Mouse (Mus musculus) testis, adult 2 months (tissue): ENCODE measurements around the gene Itpkb.

Source experiments
- CTCF ChIP-seq: fragments of 200-500 bp; IDR thresholded peaks from 2 replicates; pipeline ENCODE4 v1.5.1; 2012; ENCODE audit warnings: low read depth, mild to moderate bottlenecking, inconsistent platforms, low read length, moderate library complexity; ENCODE audit not compliant: control insufficient read depth, insufficient read depth, insufficient replicate concordance
- POLR2A ChIP-seq: fragments of 200-500 bp; IDR thresholded peaks from 2 replicates; pipeline ENCODE4 v1.6.1; 2012; ENCODE audit warnings: low read depth, mild to moderate bottlenecking, inconsistent platforms, low read length, moderate library complexity; ENCODE audit not compliant: control insufficient read depth

DNA sequence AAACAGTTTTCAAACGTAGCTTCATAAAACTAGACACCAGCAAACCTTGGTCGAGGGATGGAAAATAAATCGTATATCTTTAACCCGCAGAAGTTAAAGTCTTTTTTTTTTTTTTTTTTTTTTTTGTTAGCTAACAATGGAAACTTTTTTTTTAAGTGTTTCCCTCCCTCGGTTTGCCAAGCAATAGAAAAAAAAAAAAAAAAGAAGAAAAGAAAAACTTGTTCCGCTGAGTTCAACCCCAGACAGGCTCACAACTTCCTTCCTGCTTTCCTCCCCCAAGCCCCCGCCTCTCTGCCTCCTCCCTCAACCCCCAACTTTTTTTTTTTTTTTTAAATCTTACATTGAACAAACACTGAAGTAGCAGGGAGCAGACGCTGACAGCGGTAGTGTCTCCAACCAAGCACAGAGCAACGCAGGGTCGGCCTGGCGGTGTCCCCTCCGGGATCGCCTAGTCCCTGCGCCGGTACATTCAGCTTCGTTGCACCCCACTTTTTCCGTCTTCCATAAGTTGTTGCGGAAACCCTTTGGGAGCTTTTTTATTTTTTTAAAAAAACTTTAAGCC is at the start of gene Itpkb:
- TF ChIP-seq POLR2A, result peak; percentile 69
- no peak for TF ChIP-seq CTCF
